Mouse (Mus musculus) kidney, postnatal 0 days (tissue): ENCODE results near the gene D230025D16Rik. TPM values are rescaled to one million over a fixed set of nuclear protein-coding genes. Genes with fewer than 3 reads are reported as not detected.
A peak's percentile ranks its signal among the peaks of the same experiment; 100 is the strongest.

Experiments used
- ATAC-seq: fragments of 200-750 bp; cut with Nextera tagmentation; replicated peaks from 2 replicates; pipeline ENCODE4 v1.8.0; 2017; ENCODE audit warnings: low read depth, moderate number of reproducible peaks, moderate TSS enrichment, moderate library complexity; ENCODE audit not compliant: low FRiP score
- DNase-seq: peaks from one replicate; pipeline ENCODE4 v3.0.0-alpha.2; 2016; ENCODE audit warnings: low spot score
- H3K27ac ChIP-seq: fragments of 300-500 bp; sonication (generic); 2 replicates; pipeline ENCODE4 v1.5.1; 2014; ENCODE audit warnings: mild to moderate bottlenecking
- H3K27me3 ChIP-seq: fragments of 300-500 bp; sonication (generic); 2 replicates; pipeline ENCODE4 v1.6.1; 2014; ENCODE audit warnings: low read length, mixed read lengths; ENCODE audit not compliant: insufficient read depth
- H3K36me3 ChIP-seq: fragments of 300-500 bp; sonication (generic); 2 replicates; pipeline ENCODE4 v1.6.1; 2014; ENCODE audit warnings: low read length, mixed read lengths; ENCODE audit not compliant: insufficient read depth
- H3K4me1 ChIP-seq: fragments of 300-500 bp; sonication (generic); replicated peaks from 2 replicates; pipeline ENCODE4 v1.6.1; 2014; ENCODE audit warnings: antibody characterized with exemption, low read length, mixed read lengths; ENCODE audit not compliant: insufficient read depth
- H3K4me2 ChIP-seq: fragments of 300-500 bp; sonication (generic); 2 replicates; pipeline ENCODE4 v1.6.1; 2014; ENCODE audit warnings: mild to moderate bottlenecking, low read length, moderate library complexity, mixed read lengths
- H3K4me3 ChIP-seq: fragments of 300-500 bp; sonication (generic); replicated peaks from 2 replicates; pipeline ENCODE4 v1.5.1; 2014; ENCODE audit warnings: low read depth, low read length
- H3K9ac ChIP-seq: fragments of 300-500 bp; sonication (generic); 2 replicates; pipeline ENCODE4 v1.6.1; 2014; ENCODE audit warnings: low read depth, low read length
- H3K9me3 ChIP-seq: fragments of 300-500 bp; sonication (generic); replicated peaks from 2 replicates; pipeline ENCODE4 v1.6.1; 2016; ENCODE audit warnings: low read length, inconsistent platforms, mixed read lengths
- CTCF ChIP-seq: IDR thresholded peaks from 2 replicates; pipeline ENCODE4 v1.5.1; 2016; ENCODE audit warnings: antibody characterized with exemption, low read depth, mild to moderate bottlenecking, moderate library complexity
- WGBS: fragments of 180-500 bp; shearing (Covaris S2); extraction: QIAGEN DNeasy Blood & Tissue Kit; methylation state at CpG from one replicate; pipeline ENCODE4 v1.1.7; 2014; 5-methylcytosine and 5-hydroxymethylcytosine counted together
- polyA plus RNA-seq: library from polyadenylated mRNA; unstranded; fragments of >200 nt; fragmentation: Nextera tagmentation; extraction: Ambion mirVana; gene quantifications from 2 replicates; pipeline ENCODE4 v1.2.1, GENCODE M21; 2015

The D230025D16Rik gene
- polyA plus RNA-seq, 1 experiment from 2014 or later: 20.6 TPM

GRCm38 (mm10) chr8:105205748-105206147, 19.2 kb upstream of the D230025D16Rik start:
- DNase-seq (no peak), ATAC-seq (no peak)
- H3K27ac ChIP-seq: no peak overlapping the region
- no peaks in the 10 kb centered on the region for H3K27me3 ChIP-seq
- 76% methylated on average over 1 of the region's 1 CpGs for WGBS
- H3K9ac ChIP-seq: no peak overlapping the region
- H3K9me3 ChIP-seq: no peaks in the 10 kb centered on the region
- TF ChIP-seq CTCF: no peak
- H3K4me1 ChIP-seq: no peaks in the 10 kb centered on the region
- peaks cover 8% of the 10 kb centered on the region; the same call in 1 of the 2 replicates for H3K36me3 ChIP-seq
- no peak overlapping the region for H3K4me2 ChIP-seq
- H3K4me3 ChIP-seq: no peak overlapping the region

DNA sequence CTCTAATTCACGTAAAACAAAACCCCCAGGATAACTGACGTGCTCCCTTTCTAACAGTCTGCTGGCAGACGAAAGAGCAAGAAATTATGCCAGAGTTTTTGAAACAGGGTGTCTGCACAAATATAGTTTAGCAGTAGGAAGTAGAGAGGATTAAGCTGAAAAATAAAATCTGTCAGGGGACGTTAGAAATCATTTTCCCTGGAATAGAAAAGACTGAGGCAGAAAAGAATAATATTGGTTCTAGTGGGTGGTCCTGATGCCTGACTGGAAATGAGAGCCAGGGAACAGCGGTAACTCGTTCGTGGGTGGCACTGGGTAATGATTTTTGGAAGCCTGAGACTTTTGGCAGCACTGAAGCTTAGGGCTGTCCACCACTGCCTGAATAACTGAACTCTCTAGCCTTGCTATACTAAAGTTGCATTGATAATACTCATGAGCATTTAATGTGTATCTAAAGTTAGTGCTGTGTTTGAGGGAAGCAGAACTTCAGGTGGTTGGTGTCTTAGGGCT, 18.1 kb upstream of the D230025D16Rik start:
- H3K27ac ChIP-seq: no peak overlapping the region
- ATAC-seq: no peak
- H3K4me2 ChIP-seq: no peak overlapping the region
- H3K36me3 ChIP-seq: peaks cover 8% of the 10 kb centered on the region; the same call in 1 of the 2 replicates
- TF ChIP-seq CTCF: no peak
- no peak overlapping the region for H3K9ac ChIP-seq
- H3K4me3 ChIP-seq: no peak overlapping the region
- no peaks in the 10 kb centered on the region for H3K27me3 ChIP-seq
- DNase-seq: no peak
- no peaks in the 10 kb centered on the region for H3K4me1 ChIP-seq
- no peaks in the 10 kb centered on the region for H3K9me3 ChIP-seq
- 62% methylated on average over 7 of the region's 7 CpGs for WGBS

GRCm38 (mm10) chr8:105207675-105208273, 17.2 kb upstream of the D230025D16Rik start:
- DNase-seq (no peak), ATAC-seq (no peak)
- Histone ChIP-seq H3K4me1 (no peaks in the 10 kb centered on the region), H3K9me3 (no peaks in the 10 kb centered on the region), H3K4me2 (no peak overlapping the region), H3K36me3 (peaks cover 8% of the 10 kb centered on the region; the same call in 1 of the 2 replicates), H3K27me3 (no peaks in the 10 kb centered on the region), H3K27ac (no peak overlapping the region), H3K9ac (no peak overlapping the region), H3K4me3 (no peak overlapping the region)
- no peak for TF ChIP-seq CTCF
- WGBS: 92% methylated on average over 2 of the region's 2 CpGs

DNA sequence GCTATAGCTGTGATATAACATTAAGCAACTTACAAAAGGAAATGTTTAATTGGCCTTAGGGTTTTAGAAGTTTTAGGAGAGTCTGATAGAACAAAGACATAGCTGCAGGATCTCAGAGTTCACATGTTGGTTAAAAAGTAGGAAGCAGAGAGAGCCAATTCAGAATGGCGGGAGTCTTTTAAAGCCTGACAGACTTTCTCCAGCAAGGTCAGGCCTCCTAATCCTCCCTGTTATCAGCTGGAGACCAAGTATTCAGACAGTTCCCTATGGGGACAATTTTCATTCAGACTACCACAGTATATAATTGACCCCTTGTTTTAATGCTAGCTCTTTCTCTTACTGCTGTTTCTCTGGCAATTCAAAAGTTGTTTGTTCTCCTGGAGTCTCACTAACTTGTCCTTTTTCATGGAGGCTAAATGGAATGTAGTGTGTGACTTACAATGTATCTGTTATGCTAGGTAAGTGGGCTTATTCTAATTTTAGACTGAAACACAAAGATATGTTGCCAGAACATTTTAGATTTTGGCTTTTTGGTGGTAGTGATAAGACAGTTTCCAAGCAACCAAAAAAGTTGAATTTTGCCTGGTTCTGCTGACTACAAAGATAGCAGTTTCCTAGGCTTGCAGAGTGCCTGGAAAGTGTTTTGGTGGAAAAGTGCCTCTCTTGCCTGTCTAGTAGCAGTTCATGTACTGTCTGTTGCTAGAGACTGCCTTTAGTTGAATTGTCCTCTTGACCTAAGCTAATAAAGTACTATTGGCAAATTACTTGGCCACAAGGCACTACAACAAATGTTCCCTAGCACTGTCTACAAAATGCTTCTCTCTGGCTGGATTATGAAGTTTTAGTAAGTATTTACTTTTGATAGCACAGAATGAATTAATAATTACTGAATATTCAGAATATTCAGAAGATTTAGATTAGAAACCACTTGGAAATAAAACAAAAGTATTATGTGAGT, 15.5 kb upstream of the D230025D16Rik start:
- Histone ChIP-seq H3K9me3 (no peaks in the 10 kb centered on the region), H3K4me1 (no peaks in the 10 kb centered on the region), H3K27ac (no peak overlapping the region), H3K4me3 (no peak overlapping the region), H3K9ac (no peak overlapping the region), H3K27me3 (no peaks in the 10 kb centered on the region), H3K4me2 (no peak overlapping the region), H3K36me3 (0 out of 2 replicates have a peak, but pooled peaks cover 3% of the 10 kb centered on the region)
- 100% methylated on average over 1 of the region's 1 CpGs for WGBS
- no peak for TF ChIP-seq CTCF
- DNase-seq: no peak
- no peak for ATAC-seq

GRCm38 (mm10) chr8:105214104-105214503, 10.8 kb upstream of the D230025D16Rik start:
- Histone ChIP-seq H3K27me3 (no peaks in the 10 kb centered on the region), H3K4me1 (no peaks in the 10 kb centered on the region), H3K9ac (no peak overlapping the region), H3K9me3 (no peaks in the 10 kb centered on the region), H3K27ac (no peak overlapping the region), H3K4me2 (no peak overlapping the region), H3K4me3 (no peak overlapping the region), H3K36me3 (0 out of 2 replicates have a peak, but pooled peaks cover 6% of the 10 kb centered on the region)
- ATAC-seq (no peak), DNase-seq (no peak)
- peak; percentile 35 for TF ChIP-seq CTCF
- 91% methylated on average over 5 of the region's 5 CpGs for WGBS

GRCm38 (mm10) chr8:105217926-105218522, 6.9 kb upstream of the D230025D16Rik start:
- Histone ChIP-seq H3K36me3 (0 out of 2 replicates have a peak, but pooled peaks cover 6% of the 10 kb centered on the region), H3K27me3 (no peaks in the 10 kb centered on the region), H3K4me3 (no peak overlapping the region), H3K4me2 (no peak overlapping the region), H3K27ac (no peak overlapping the region), H3K9me3 (no peaks in the 10 kb centered on the region), H3K9ac (no peak overlapping the region), H3K4me1 (no peaks in the 10 kb centered on the region)
- 82% methylated on average over 5 of the region's 5 CpGs for WGBS
- peak; percentile 93 for DNase-seq
- peak; percentile 94 for TF ChIP-seq CTCF
- no peak for ATAC-seq
